Comparison of ENCODE assay signal across 18 mouse cellular contexts in genomic region chr10:3448699-3449098, GRCm38 (mm10).
"Had no signal": no experiment of that assay in that cellular context is flagged by ENCODE, and none has a peak within 500 bp of the region (broad histone marks: within the 10 kb centered on the region; RNA-seq: fewer than 3 reads in every experiment).

No protein-coding gene starts in this region.

- H3K4me1 ChIP-seq: limb, embryonic 15.5 days; liver, embryonic 12.5 days; midbrain, embryonic 10.5 days; midbrain, embryonic 12.5 days; neural tube, embryonic 15.5 days had no signal

- H3K4me3 ChIP-seq: limb, embryonic 15.5 days; liver, embryonic 12.5 days; midbrain, embryonic 10.5 days; midbrain, embryonic 12.5 days; myocyte; neural tube, embryonic 13.5 days; neural tube, embryonic 15.5 days had no signal

- H3K9ac ChIP-seq: limb, embryonic 15.5 days; liver, embryonic 12.5 days; liver, embryonic 14.5 days; midbrain, embryonic 12.5 days; neural tube, embryonic 13.5 days; neural tube, embryonic 15.5 days had no signal

- H3K27ac ChIP-seq: limb, embryonic 15.5 days; liver, embryonic 12.5 days; liver, embryonic 14.5 days; midbrain, embryonic 10.5 days; midbrain, embryonic 12.5 days; neural tube, embryonic 13.5 days; neural tube, embryonic 15.5 days had no signal

- H3K36me3 ChIP-seq: limb, embryonic 15.5 days; liver, embryonic 12.5 days; midbrain, embryonic 10.5 days; midbrain, embryonic 12.5 days; neural tube, embryonic 13.5 days; neural tube, embryonic 15.5 days had no signal

- ATAC-seq: liver, embryonic 12.5 days; midbrain, embryonic 16.5 days had no signal

- H3K4me2 ChIP-seq: limb, embryonic 15.5 days; liver, embryonic 12.5 days; midbrain, embryonic 12.5 days; neural tube, embryonic 13.5 days; neural tube, embryonic 15.5 days had no signal

- H3K9me3 ChIP-seq: limb, embryonic 15.5 days; liver, embryonic 12.5 days; midbrain, embryonic 12.5 days; neural tube, embryonic 13.5 days; neural tube, embryonic 15.5 days had no signal

- H3K27me3 ChIP-seq: limb, embryonic 15.5 days; liver, embryonic 12.5 days; midbrain, embryonic 12.5 days; neural tube, embryonic 13.5 days; neural tube, embryonic 15.5 days had no signal

- DNase-seq: midbrain, embryonic 14.5 days; retina, postnatal 1 day; right cerebral cortex, adult 18-20 months; right cerebral cortex, postnatal 25 days; right cerebral cortex, postnatal 4 days; spleen, adult 18-20 months; thymus, adult 18-20 months; thymus, postnatal 25 days; thymus, postnatal 4 days had no signal
